Mouse (Mus musculus): ENCODE data around the gene Fggy.

- TF ChIP-seq CTCF (IDR thresholded peaks at IDR 0.05; ENCODE audit: extremely low read depth, insufficient read depth, insufficient read length, insufficient replicate concordance) (no peak), POLR2A (IDR thresholded peaks at IDR 0.05; ENCODE audit: low read depth, low read length) (no peak)
Observed at GRCm38 (mm10) chr4:95865882-95866281, 308.6 kb downstream of the Fggy start.
